Mouse (Mus musculus) testis, adult 2 months (tissue): ENCODE measurements around the gene Rbbp7.

Source experiments
- CTCF ChIP-seq: fragments of 200-500 bp; IDR thresholded peaks from 2 replicates; pipeline ENCODE4 v1.5.1; 2012; ENCODE audit warnings: low read depth, mild to moderate bottlenecking, inconsistent platforms, low read length, moderate library complexity; ENCODE audit not compliant: control insufficient read depth, insufficient read depth, insufficient replicate concordance
- POLR2A ChIP-seq: fragments of 200-500 bp; IDR thresholded peaks from 2 replicates; pipeline ENCODE4 v1.6.1; 2012; ENCODE audit warnings: low read depth, mild to moderate bottlenecking, inconsistent platforms, low read length, moderate library complexity; ENCODE audit not compliant: control insufficient read depth

DNA sequence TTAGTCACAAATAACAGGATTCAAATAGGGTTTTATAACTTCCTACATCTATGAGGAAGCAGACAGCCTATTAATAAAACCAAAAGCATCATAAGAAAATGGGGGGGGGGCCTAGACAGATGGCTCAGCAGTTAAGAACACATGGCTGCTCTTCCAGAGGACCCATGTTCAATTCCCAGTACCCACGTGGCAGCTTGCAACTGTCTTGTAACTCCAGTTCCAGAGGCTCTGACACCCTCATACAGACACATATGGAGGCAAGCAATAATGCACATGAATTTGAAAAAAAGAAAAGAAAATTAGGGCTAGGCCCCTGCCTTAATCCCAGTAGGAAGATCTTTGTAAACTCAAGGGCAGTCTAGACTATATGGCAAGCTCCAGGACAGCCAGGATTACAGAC lies 28.2 kb downstream of the Rbbp7 start:
- TF ChIP-seq POLR2A, result no peak
- no peak for TF ChIP-seq CTCF
